Mouse (Mus musculus) adrenal gland, postnatal 4 days (tissue): Measurements from ENCODE around the gene Peli2. TPM values are rescaled to one million over a fixed set of nuclear protein-coding genes. Genes with fewer than 3 reads are reported as not detected.
"Not testable (repeated sequence)": the region's sequence is repeated elsewhere in the genome, so short reads cannot be mapped to it uniquely, and the experiment has no call there.

Source experiments
- DNase-seq, 2 experiments: peaks; one replicate each; pipeline ENCODE4 v3.0.0; 2021 to 2022; ENCODE audit warnings: low spot score in 2 of 2, mixed read lengths in 2 of 2
- long read RNA-seq, 2 experiments: library from polyadenylated mRNA; stranded (forward); transcript quantifications; one replicate each; pipeline ENCODE4 v2.0.0; 2021
- total RNA-seq, 2 experiments: library from RNA; stranded (reverse); gene quantifications; 2 replicates each; pipeline ENCODE4 v1.2.3; 2021

The Peli2 gene
- total RNA-seq = 10 to 100 TPM; 22.9 to 25.1 TPM
- long read RNA-seq, experiment 1, full-length matches to known transcripts = 6 of 9 reads
- long read RNA-seq, experiment 1, partial matches to known transcripts = 0 of 9 reads
- long read RNA-seq, experiment 1, other reads (novel, unspliced or antisense) = 3 of 9 reads
- long read RNA-seq, experiment 2, full-length matches to known transcripts = 6 of 9 reads
- long read RNA-seq, experiment 2, partial matches to known transcripts = 0 of 9 reads
- long read RNA-seq, experiment 2, other reads (novel, unspliced or antisense) = 3 of 9 reads

GRCm38 (mm10) chr14:48120752-48121528 lies at the start of gene Peli2:
Peli2 (plus strand) TSS chr14:48120823.
- peak; percentile 36 to 49 for DNase-seq

GRCm38 (mm10) chr14:48072104-48072503 lies 48.5 kb upstream of the Peli2 start:
- DNase-seq = no peak

GRCm38 (mm10) chr14:48073247-48074161 lies 47.1 kb upstream of the Peli2 start:
- DNase-seq = no peak

GRCm38 (mm10) chr14:48079574-48079973 lies 41.0 kb upstream of the Peli2 start:
- not testable (repeated sequence) for DNase-seq

GRCm38 (mm10) chr14:48083836-48084812 lies 36.5 kb upstream of the Peli2 start:
- no peak for DNase-seq

GRCm38 (mm10) chr14:48086682-48087297 lies 33.8 kb upstream of the Peli2 start:
- no peak for DNase-seq

- DNase-seq = no peak
Observed at GRCm38 (mm10) chr14:48087298-48087830, 33.3 kb upstream of the Peli2 start.

- no peak for DNase-seq
Observed at GRCm38 (mm10) chr14:48090465-48090864, 30.2 kb upstream of the Peli2 start.

GRCm38 (mm10) chr14:48091160-48091559 lies 29.5 kb upstream of the Peli2 start:
- DNase-seq = no peak

GRCm38 (mm10) chr14:48098253-48098652 lies 22.4 kb upstream of the Peli2 start:
- no peak for DNase-seq

GRCm38 (mm10) chr14:48099354-48099753 lies 21.3 kb upstream of the Peli2 start:
- no peak for DNase-seq

- DNase-seq = no peak
Observed at GRCm38 (mm10) chr14:48106453-48106852, 14.2 kb upstream of the Peli2 start.

GRCm38 (mm10) chr14:48117986-48118385 lies 2.6 kb upstream of the Peli2 start:
- no peak for DNase-seq

- no peak for DNase-seq
Observed at GRCm38 (mm10) chr14:48119012-48119647, 1.5 kb upstream of the Peli2 start.

- DNase-seq = no peak
Observed at GRCm38 (mm10) chr14:48119648-48120270, 864 bp upstream of the Peli2 start.

- no peak for DNase-seq
Observed at GRCm38 (mm10) chr14:48120443-48120751, 226 bp upstream of the Peli2 start.

- DNase-seq = no peak
Observed at GRCm38 (mm10) chr14:48121529-48122517, 1.2 kb downstream of the Peli2 start.

- no peak for DNase-seq
Observed at GRCm38 (mm10) chr14:48124011-48124410, 3.4 kb downstream of the Peli2 start.
